Mouse (Mus musculus) adipocyte (in vitro differentiated cells): ENCODE data around the gene Fgd5.
"Not testable (repeated sequence)": the region's sequence is repeated elsewhere in the genome, so short reads cannot be mapped to it uniquely, and the experiment has no call there.

Source experiments
- DNase-seq: peaks from one replicate; pipeline ENCODE4 v3.0.0-alpha.2; 2016; ENCODE audit warnings: low spot score

The Fgd5 gene

GRCm38 (mm10) chr6:91978371-91979300 is at the start of gene Fgd5:
Fgd5 (plus strand) TSS chr6:91978878.
- no peak for DNase-seq

DNA sequence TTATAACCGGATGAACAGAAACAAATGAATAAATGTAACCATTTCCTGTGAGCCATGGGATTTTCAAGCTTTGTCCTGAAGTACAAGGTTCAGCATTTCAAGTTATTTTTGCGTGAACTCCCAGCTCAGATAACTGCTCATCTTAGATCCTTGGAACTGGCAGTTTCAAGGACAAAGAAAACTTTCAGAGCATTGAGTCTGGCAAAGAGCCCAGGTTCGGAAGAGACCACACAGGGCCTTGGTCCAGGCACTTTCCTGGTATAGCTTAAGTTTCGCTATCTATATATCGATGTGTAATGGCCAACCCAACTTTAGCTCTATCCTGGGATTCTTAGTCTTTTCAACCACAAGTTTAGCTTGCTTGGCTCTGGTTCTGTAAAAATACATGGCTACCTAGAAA is 47.4 kb upstream of the Fgd5 start:
- no peak for DNase-seq

DNA sequence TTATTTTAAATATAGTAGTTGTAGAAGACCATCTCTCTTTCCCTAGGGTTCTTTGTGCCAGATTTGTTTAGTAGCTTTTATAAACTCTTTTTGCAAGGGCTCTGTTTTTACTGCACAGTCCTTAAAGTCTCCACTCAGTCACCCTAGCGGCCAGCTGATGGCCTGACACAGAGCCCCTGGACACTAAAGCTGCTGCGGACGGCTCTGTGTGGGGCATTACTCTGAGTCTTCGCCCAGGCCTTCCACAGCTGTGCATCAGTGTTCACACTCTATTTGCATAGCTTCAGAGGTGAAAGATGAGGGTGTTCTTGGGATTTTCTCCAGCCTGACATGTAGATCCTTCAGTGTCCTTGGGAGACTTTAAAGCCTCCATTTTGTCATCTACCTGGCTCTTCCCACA is 40.2 kb upstream of the Fgd5 start:
- DNase-seq = no peak

- DNase-seq = no peak
These were observed 30.3 kb upstream of the Fgd5 start for GRCm38 (mm10) chr6:91948426-91948825.

- not testable (repeated sequence) for DNase-seq
These were observed 20.7 kb upstream of the Fgd5 start for GRCm38 (mm10) chr6:91958015-91958414.

- DNase-seq = no peak
These were observed 18.5 kb upstream of the Fgd5 start for GRCm38 (mm10) chr6:91960028-91960811.

DNA sequence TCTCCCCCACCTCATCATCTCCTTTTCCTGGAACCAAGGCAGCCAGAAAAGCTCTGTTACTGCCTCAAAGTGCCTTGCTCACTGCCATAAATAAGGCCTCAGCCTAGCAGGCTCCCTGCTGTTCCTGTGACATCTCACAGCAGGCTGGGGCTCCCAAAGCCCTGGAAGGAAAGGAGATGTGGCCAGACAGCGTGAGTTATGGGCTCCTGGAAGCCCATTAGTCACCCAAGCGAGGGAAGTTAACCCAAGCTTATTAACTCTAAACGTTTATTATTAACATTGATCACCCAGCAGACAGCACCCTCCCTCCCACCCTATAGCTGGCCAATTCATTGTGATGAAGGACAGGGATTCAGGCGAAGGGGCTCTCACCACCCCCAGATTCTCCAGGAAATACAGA is 15.2 kb upstream of the Fgd5 start:
- no peak for DNase-seq

DNA sequence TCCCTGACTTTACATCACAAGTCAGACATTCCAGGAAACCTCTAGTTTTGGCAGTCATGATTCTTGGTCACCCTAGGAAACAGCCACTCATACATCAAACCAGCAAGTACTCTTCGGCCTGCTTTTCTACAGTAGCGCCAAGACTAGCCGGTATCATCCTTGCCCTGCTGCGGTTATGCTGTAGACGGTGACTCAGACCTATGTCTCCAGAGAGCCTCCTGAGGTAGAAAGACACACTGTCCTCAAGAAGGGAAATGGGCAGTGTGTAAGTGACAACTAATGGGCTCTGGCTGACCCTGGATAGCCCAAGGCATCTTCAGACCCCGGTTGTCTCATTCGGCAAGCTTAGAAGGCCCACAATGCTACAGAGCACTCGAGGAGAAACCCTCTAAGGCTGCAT is 13.6 kb upstream of the Fgd5 start:
- DNase-seq = no peak

DNA sequence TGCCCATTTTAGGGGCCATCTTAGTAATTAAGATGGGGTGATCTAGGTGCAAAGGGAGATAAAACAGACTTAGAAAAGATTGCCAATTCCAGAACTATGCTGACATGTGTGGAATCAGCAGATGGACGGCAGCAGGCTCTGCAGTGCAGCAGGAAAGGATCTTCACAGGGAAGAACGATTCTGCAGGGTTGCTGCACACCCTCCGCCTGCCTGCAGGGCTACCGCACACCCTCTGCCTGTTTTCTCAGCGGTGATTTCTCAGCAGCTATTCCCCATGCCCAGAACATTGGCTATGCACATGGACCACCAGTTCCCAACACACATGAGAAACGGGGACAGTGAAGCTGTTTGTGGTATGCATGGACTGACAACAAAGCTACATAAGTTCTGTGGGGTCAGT is 12.7 kb upstream of the Fgd5 start:
- DNase-seq = no peak

DNA sequence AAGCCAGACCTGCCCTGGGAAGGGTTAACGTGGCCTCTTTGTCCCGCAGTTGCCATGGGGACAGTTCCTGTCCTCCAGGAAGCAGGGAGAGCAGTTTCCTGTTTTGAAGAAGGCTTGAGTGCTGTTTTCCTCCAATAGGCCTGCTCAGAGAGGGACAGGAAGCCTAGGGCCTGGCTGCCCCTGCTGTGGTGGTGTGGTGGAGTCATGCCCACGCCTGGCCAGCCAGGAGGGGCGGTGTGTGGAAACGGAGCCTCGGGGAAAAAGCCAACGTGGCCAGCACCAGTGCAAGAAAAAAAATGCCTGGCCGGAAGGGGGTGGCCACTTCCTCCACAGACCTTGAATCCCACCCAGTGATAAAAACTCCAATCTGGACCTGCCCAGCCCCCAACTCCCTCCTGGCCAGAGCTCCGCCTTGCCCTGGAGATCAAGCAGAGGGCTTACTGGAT is 6.5 kb upstream of the Fgd5 start:
- DNase-seq = no peak

DNA sequence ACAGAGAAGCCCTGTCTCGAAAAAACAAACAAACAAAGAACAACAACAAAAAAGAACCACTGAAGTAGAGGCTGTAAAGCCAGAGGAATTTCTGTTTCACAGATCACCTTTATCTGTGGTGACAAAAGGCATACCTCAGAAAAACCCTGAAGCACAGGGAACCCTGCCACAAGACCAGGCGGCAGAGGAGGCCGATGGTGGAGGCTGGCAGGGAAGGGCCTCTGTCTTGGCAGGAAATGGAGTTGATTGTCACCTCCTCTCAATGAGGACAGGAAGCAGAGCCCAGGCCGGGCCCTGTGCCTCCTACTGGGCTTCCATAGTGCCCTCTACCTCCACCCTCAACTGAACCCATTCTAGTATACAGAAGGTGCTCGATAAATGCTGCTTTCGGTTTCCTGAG is 4.7 kb upstream of the Fgd5 start:
- no peak for DNase-seq

DNA sequence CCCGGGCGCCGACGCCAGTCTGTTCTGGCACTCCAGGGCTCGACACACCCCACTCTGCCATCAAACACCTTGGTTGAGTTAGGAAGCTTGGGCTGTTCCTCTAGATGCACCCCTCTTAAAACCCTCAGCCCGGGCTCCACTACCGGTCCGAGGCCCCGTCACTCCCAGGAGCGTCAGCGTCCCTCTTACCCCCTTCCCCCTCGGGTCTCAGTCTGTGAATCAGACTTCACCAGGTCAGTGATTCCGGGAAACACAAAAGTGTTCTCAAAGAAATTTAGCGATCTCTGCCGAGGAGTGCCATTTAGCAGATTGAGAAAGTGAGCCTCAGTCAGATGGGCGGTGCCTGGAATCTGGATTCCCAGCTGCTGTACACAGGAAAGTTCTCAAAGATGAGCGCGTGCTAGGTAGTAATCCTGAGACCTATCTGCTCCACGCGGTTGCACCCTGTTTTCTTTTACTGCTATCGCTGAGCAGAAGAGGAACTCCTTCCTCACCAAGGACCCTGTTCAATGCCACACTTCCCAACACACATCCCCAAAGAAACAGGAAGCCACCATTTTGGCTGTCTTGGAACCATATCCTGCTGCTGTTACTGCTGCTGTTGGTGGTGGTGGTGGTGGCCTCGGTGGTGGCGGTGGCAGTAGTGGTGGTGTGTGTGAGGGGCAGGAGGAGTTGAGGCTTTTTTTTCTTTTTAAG is 771 bp downstream of the Fgd5 start:
- DNase-seq = no peak

GRCm38 (mm10) chr6:91980011-91980410 is 1.3 kb downstream of the Fgd5 start:
- DNase-seq = no peak

DNA sequence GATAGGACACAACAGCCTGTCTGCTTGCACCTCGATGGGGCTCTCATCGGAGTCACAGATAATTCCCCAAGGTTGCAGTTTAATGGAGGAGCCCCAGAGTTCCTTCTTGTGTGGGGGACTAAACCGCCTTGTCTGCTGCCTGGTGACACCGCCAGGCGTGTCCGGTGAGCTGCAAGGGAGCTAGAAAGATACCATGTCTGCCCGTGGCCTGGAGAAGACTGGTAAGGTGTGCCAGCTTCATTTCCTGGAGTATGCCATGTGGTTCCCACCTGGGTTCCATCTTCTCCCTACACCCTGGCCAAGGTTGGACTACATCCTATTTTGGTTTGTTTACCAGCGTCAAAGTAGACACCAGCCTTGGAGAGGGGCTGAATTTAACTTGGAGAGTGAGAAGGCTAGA is 11.4 kb downstream of the Fgd5 start:
- no peak for DNase-seq

- DNase-seq = no peak
These were observed 14.1 kb downstream of the Fgd5 start for GRCm38 (mm10) chr6:91992823-91993222.

- no peak for DNase-seq
These were observed 15.3 kb downstream of the Fgd5 start for GRCm38 (mm10) chr6:91993795-91994505.

DNA sequence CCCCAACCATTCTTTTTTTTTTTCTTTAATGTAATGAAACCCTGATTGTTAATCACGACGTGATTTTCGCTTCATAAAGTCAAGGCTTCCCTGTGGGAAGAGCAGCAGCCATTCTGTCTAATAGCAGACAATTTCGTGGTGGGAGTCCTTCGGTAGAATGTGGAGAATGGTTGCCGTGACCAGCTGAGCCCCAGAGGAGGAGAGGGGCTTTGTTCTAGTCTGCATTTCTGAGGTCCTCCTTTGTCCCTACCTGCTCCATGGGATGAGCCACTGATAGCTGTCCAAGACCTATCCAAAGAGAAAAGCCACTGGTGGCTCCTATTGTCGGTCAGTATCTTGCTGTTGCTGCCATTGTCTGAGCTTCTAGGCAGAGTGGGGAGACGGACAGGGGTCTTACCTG is 17.4 kb downstream of the Fgd5 start:
- DNase-seq = no peak

GRCm38 (mm10) chr6:92002558-92003285 is 24.0 kb downstream of the Fgd5 start:
- DNase-seq = no peak

DNA sequence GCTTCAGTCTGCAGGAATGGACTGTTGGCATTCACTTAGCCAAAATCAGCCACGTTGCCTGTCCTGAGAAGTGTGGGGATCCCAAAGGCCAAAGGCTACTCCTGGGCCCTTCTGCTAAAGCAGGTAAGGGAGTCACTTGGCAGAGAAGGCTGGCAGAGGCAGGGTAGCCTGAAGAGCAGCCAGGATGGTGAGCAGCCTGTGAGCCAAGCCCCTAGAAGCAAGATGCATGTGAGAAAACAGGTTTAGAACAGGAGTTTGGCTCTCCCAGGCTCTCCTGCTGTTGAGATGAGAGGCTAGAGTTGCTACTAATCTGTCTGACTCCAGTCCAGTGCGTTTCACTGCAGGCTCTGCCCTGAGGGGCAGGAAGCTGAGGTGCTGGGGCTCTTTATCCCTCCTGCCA is 25.0 kb downstream of the Fgd5 start:
- DNase-seq = no peak

DNA sequence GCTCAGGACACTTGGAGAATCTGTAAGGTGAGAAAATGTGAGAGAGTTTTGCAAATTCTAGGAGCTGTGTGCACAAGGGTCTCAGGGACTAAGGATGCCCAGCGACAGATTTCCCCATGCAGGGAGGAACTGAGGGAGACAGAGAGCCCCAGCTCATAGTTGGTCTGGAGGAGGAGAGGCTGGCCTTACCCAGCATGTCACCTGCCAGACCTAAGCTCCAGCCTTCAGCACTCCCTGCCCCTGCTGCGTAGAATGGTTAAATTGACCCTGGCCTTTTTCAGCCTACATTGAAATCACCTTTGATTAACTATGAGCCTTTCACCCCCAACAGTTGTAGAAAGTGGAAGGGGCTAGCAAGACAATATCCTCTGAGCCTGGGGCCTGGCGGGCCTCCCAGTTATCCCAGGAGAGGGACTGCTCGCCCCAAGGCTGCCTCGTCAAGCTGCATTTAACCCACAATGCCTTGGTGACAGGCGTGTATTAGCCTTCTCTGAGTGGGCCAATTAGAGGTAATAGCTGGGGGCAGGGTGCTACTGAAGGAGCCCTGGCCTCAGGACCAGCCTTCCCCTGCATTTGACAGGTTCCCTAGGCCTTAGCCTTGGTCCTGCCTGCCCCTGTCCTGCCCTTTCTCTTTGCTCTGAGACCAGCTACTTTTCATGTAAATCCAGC is 25.6 kb downstream of the Fgd5 start:
- DNase-seq = no peak

DNA sequence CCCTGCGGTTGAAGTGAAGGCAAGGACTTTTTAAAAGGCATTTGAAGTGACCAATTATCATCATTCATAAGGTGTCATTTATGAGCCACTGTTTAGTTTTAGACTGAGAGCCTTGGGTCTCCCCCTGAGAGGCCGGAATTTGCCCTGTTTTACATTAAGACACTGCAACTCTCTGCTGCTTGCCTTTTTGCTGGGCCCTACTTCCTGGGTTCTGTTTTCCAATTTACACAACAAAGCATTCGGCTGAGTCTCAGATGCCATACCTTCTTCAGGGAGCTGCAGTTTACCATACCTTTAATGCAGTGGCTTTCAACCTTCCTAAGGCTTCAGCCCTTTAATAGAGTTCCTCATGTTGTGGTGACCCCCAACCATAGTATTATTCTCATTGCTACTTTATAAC is 26.1 kb downstream of the Fgd5 start:
- DNase-seq = no peak
